Mouse (Mus musculus): ENCODE results near the gene Cd160.

- no peak for TF ChIP-seq RCOR1 (IDR thresholded peaks at IDR 0.05; ENCODE audit: low read depth, low read length)
- TF ChIP-seq NRF1 (IDR thresholded peaks at IDR 0.05; ENCODE audit: insufficient read depth, low read depth, low read length, poor library complexity, severe bottlenecking), result no peak
- TF ChIP-seq ZC3H11A (IDR thresholded peaks at IDR 0.05; ENCODE audit: low read depth, low read length), result no peak
- TF ChIP-seq POLR2A (IDR thresholded peaks at IDR 0.05; ENCODE audit: control insufficient read depth in 1 of 2, insufficient read depth in 1 of 2, low read depth in 1 of 2, low read length in 2 of 2, poor library complexity in 1 of 2), result no peak
- TF ChIP-seq CTCF (IDR thresholded peaks at IDR 0.05 in 2 of 3, conservative IDR thresholded peaks at IDR 0.05 in 1 of 3; ENCODE audit: control insufficient read depth in 1 of 3, insufficient read depth in 1 of 3, low read depth in 2 of 3, low read length in 3 of 3, poor library complexity in 1 of 3, severe bottlenecking in 1 of 3), result no peak
- TF ChIP-seq MAX (IDR thresholded peaks at IDR 0.05; ENCODE audit: low read length), result no peak
- no peak for TF ChIP-seq GABPA (IDR thresholded peaks at IDR 0.05; ENCODE audit: low read depth, low read length)
- no peak for TF ChIP-seq MYB (IDR thresholded peaks at IDR 0.05; ENCODE audit: low read depth, low read length)
- TF ChIP-seq CHD1 (IDR thresholded peaks at IDR 0.05; ENCODE audit: low read depth, low read length), result no peak
These were observed 14.8 kb downstream of the Cd160 start for GRCm38 (mm10) chr3:96814342-96814741.
